Comparison of ENCODE assay signal across 6 mouse cellular contexts in genomic region chr17:83016936-83017335, GRCm38 (mm10).
"Had no signal": no experiment of that assay in that cellular context is flagged by ENCODE, and none has a peak within 500 bp of the region (broad histone marks: within the 10 kb centered on the region; RNA-seq: fewer than 3 reads in every experiment).

No protein-coding gene starts in this region.

- DNase-seq: liver, embryonic 13.5 days; liver, postnatal 0 days; right cerebral cortex, postnatal 14 days; thymus, adult 2 months; thymus, postnatal 25 days; thymus, postnatal 4 days had no signal
